Mouse (Mus musculus): ENCODE results near the gene Grin2d.

- no peak for TF ChIP-seq CTCF (IDR thresholded peaks at IDR 0.05; ENCODE audit: low read depth, low read length)
- no peak for TF ChIP-seq POLR2A (IDR thresholded peaks at IDR 0.05; ENCODE audit: borderline replicate concordance, low read depth, low read length)
Observed at GRCm38 (mm10) chr7:45809276-45810075, 68.7 kb downstream of the Grin2d start.

Data from bone marrow macrophage, adult 2 months (primary cell).